Mouse (Mus musculus): Measurements from ENCODE around the gene 2410015M20Rik.
A peak's percentile ranks its signal among the peaks of the same experiment; 100 is the strongest.
"Not testable (repeated sequence)": the region's sequence is repeated elsewhere in the genome, so short reads cannot be mapped to it uniquely, and the experiment has no call there.

2410015M20Rik gene

DNA sequence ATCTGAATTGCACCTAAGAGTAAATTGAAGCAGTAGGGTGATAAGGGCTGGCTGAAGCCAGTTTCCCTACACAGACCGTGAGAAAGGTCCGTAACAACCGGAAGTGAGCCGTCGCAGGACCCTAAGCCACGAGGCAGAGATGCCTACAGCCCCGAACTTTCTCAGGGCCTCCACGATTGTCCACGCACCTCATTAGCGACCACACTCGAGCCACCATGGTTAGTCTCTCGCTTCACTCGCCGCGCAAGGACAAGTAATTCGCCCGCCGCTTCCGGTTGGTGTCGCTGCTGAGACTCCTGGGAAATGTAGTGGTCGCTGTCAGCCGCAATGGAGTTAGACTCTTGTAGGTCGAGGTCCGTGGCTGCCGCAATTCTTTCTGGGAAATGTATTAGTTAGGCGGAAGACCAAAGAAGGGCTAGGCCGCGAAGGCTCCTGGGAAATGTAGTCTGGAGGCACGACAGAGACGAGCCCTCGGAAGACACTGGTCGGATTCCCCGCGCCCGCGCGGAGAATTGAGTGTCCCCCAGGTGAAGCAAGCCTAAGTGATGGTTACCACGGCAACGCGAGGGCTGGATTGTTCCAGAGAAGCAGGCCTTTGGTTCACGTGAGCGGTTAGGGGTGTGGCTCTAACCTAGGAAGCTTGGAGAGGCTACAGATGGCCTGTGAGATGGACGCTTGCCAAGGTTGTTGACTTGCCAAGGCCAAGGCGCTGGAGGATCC, at the start of gene 2410015M20Rik:
Gene 2410015M20Rik (minus strand): TSS at position 320 of the 720 bp plus-strand sequence.
- peak; percentile 99 for DNase-seq (ENCODE audit: low spot score)

DNA sequence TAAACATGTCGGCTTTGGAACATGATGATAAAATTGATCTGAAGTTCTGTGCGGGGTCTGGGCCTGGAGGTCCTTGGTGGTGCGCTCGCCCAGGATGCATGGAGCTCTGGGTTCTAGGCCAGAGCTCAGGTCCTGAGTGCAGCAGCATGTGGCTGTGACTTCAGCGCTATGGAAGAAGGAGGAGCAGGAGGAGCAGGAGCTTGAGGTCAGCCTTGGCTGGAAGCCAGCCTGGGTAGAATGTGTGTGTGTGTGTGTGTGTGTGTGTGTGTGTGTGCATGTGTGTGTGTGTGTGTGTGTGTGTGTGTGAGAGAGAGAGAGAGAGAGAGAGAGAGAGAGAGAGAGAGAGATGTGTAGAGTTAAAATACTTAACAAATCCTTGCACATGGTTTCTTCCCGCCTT, 46.6 kb upstream of the 2410015M20Rik start:
- DNase-seq (ENCODE audit: low spot score) = no peak

DNA sequence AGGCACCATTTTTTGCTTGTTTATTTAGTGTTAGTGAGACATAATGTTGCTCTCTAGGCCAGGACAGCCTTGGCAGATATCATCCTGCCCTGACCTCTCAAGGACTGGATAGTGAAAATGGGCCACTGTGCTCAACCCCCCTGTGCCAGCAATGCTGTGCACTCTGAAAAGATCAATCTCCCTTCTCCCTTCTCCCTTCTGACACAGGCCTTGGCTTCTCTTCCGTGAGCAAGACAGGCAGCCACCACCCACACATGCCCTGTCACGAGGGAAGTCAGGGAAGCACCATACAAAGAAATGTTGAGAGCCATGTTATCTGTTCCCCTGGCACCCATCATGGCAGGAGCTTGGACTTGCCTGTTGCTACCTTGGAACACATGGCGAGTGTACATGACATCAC, 45.7 kb upstream of the 2410015M20Rik start:
- DNase-seq (ENCODE audit: low spot score) = no peak

DNA sequence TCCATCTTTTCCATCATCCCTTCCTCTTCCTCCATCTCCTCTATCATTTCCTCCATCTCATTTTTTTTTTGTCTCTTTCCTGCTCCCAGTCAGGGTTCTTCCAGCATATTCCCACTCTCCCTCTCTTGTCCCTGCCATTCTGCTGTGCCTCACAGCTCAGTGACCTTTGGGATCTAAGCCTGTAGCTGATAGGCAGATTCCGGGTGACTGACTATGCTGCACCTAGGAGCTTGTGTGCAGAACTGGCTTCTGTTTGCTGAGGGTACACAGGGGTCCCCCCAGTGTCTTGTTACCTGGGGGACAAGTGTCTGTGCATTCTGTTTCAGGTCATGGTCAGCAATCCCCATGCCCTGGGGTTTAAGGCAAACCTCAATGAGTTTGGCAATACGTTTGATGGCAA, 45.2 kb upstream of the 2410015M20Rik start:
- DNase-seq (ENCODE audit: low spot score) = no peak

DNA sequence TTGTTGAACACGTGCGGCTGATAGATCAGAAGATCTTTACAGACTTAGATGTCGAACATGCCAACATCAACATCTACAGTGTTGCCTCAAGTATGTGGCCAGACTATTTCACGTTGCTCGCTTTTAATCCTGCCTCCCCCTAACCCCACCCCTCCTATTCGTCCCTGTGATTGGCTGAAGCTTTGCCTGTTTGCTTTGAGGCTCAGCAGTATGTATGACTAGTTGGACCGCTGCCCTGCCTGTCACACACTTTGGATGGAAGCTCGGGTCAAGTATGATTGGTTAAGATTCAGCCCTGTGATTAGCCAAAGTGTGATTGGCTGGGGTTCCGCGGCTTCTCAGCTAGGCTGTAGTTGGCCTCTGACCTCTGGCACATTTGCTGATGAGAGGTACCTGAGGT, 42.2 kb upstream of the 2410015M20Rik start:
- DNase-seq (ENCODE audit: low spot score) = no peak

DNA sequence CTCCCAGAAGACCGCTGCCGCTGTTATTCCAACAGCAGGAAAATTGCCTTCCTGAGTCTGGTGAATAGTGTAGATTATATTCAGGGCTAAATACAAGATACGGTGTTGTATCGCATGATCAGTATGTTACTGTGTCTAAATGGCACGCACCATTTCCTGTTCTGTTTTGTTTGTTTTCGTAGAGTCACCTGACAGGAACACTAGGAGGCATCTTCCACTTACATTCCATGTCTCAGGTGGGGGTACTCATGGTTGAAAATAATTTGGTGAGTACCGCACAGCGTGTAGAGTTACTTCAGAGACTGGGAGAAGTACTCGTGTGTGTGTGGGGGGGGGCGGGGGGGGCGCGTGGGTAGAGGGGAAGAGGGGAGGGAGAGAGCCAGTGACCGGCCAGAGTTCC, 38.0 kb upstream of the 2410015M20Rik start:
- DNase-seq (ENCODE audit: low spot score) = no peak

DNA sequence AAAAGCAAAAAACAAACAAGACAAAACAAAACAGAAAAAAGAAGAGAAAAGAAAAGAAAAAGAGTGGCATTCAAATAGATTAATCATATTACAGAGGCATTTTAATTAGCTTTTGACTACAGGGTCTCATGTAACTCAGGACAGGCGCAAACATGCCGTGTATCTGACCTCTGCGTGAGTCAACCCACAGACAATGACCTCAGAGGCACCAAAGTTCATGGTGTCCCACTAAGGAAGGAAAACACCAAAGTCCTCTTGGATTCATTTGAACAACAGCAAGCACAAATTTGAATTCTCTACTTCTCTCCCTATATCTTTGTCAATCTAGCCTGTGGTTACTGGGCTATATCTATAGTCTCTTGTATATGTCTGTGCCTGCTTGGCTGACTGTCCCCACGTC, 33.7 kb upstream of the 2410015M20Rik start:
- no peak for DNase-seq (ENCODE audit: low spot score)

DNA sequence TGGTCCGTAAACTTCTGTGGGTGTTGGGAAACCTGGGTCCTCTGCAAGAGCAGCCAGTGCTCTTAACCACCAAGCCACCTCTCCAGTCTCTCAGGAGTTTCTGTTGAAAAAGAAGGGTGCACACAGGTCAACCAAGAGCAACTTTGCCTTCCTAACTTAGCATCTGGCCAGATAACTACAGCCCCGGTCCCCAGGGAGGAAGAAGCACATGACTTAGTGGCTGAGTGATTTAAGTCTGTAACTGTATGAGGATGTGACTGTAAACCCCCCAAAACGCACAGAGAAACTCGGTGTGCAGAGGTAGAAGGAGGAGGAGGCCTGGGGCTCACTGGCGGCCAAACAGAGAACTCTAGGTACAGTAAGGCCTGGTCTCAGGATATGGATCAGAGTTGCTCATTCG, 24.5 kb upstream of the 2410015M20Rik start:
- no peak for DNase-seq (ENCODE audit: low spot score)

DNA sequence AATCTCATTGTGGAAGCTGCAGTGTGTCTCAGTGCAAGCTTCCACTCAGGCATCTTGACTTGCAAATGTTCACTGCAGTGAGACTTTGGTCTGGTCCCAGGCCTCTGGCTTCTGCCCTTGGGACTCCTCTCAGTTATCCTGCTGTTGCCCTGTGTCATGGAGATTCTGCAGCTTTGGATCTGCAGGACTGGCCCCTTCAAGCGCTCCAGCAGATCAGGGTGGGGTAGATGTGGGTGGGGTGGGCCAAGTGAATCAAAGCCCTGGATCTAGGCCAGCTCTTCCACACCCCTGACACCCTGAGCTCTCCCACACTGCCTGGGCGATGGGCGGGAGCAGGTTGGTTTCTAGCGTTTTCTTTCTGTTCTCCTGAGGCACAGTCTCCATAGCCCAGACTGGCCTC, 22.2 kb upstream of the 2410015M20Rik start:
- no peak for DNase-seq (ENCODE audit: low spot score)

DNA sequence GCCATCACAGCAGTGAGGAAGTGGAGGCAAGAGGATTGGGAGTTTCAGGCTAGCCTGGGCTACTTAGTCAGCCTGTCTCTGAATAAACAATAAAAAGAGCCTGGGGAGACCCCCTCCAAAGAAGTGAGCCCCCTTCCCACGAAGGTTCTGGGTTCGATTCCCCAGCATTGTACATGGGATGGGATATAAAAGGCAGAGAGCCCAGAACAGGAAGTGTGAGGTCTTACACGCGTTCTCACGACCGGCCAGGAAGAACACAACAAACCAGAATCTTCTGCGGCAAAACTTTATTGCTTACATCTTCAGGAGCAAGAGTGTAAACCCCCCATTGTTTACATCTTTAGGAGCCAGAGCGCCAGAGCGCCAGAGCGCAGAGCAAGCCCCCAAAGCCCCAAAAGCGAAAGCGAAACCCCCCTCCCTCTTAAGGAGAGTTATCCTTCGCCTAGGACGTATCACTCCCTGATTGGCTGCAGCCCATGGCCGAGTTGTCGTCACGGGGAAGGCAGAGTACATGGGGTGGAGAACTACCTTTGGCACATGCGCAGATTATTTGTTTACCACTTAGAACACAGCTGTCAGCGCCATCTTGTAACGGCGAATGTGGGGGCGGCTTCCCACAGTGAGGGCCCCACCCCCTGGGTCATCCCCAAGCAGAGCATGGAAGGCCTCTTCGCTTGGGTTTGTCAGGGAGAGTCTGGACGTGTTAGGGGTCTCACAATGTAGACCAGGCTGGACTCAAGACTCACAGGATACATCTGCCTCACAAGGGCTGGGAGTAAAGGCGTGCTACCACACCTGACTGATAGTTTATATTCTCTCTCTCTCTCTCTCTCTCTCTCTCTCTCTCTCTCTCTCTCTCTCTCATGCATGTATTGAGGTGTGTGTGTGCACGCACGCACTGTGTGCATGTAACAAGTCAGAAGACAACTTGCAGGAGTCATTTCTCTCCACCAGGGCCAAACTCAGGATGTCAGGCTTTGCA, 20.5 kb upstream of the 2410015M20Rik start:
- DNase-seq (ENCODE audit: low spot score) = not testable (repeated sequence)

DNA sequence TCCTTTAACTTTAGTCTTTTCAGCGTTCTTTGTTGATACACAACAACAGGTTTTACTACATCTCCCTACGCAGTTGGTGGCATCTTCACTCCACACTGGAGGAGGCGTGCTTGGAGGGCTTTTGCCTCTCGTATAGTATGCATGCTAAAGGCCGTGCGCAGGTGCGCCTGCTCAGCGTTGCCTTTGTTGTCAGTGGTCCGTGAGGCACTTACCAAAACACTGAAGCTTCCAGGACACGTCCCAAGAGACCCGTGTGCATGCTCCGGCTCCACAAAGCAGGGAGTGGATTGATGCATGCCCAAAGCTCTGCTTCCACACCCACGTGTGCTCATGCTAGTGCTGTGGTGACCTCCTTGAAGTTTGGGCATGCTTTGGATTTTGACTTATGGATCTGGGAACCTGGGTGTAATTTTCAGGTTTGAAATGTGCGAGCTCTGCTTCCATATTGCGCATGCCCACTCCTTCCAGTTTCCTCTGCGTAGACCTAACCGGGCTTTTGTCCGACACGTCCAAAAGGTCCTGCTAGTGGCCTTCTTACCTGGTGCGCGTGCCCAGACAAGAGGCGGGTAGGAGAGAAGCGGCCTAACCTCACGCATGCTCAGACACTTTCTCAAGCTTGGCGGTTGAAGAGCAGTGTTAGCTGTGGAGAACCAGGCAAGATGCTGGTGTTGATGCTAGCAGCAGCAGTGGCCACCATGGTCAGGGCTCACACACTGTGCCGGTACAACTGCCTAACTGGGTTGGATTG, 18.1 kb upstream of the 2410015M20Rik start, which contains the start of gene Catsperd:
Gene Catsperd (plus strand): TSS at position 614 of the 748 bp plus-strand sequence.
- peak; percentile 63 for DNase-seq (ENCODE audit: low spot score)

DNA sequence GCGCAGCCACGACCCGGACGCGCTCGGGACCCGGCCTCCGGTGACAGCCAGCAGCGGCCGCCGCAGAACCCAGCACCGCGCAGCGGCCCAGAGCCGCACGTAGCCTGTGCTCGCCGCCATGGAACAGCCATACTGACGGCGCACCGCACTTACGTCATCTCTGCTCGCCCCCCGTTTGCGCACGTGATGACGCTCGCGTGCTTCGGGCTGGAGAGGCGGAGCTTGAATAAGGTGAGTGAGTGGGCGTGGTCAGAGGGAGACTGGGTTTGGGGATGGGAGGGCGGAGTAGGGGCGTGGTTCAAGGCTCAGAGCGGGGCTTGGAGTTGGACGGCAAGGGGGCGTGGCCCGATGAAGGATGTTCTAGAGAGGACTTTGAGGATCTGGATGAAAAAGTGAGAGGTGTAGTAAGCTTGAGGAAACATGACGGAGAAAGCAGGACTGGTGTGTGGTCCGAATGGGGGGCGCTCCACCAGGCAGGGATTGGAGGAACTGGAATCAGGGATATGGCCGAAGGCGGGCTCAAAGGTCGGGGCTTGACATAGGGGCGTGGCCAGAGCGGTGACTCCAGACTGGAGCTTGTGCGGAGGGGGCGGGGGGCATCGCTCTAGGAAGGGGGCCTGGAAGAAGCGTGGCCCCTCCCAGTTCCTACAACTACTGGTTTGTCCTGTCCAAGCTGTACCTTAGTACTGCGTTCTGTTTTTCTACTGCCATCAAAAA, 17.3 kb upstream of the 2410015M20Rik start, which contains the start of gene Lonp1:
Gene Lonp1 (minus strand): TSS at position 134 of the 717 bp plus-strand sequence.
- peak; percentile 100 for DNase-seq (ENCODE audit: low spot score)

DNA sequence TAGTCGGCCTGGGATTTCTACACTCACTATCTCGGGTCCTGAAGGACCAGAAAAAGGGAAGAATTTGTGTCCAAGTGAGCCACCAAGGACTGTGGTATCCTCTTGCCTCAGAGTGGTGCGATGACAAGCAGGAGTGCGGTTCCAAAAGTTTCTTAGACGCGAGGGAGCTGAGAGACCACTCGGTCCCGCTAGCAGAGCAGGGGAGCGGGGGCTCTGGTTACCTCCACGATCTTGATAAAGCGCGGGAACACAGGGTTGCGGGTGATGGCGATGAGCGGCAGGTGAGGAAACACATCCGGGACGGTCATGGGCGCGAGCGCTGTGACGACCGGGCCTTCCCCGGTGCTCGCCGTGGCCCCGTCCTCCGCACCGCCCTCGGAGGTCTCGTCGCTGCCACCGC, 16.7 kb upstream of the 2410015M20Rik start:
- DNase-seq (ENCODE audit: low spot score) = no peak

DNA sequence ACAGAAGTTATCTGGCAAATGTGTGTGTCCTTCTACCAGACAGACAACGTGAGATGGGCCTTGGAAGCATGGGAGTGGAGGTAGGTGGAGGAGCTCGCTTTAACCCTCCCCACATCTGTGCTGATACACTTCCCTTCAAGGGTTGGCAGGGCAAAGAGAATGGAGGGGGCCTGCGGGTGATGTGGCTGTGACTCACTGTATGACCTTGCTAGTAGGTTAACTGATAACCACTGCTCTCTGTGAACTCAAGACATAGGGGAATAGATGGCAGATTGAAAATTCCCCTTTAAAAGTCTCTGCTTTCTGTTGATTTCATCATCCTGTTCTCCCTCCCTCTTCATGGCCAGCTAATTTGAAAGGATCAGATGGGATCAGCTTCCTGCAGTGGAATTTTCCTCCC, 15.9 kb upstream of the 2410015M20Rik start:
- DNase-seq (ENCODE audit: low spot score) = no peak

DNA sequence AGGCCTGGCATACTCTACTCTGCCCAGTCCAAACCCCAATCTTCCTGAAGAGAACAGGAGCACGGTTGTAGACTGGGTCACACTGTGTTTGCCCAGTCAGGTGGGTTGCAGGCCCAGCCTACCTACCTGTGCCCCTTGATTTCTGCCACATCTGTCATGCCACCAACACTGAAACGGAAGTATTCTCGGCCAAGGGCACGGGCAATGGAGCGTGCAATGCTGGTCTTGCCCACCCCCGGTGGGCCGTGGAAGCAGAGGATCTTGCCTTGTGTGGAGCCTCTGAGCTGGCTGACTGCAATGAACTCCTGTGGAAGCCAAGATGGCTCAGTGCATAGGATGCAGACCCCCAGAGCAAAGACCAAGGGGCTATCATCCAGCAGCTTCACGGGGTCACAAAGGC, 8.1 kb upstream of the 2410015M20Rik start:
- DNase-seq (ENCODE audit: low spot score) = no peak

DNA sequence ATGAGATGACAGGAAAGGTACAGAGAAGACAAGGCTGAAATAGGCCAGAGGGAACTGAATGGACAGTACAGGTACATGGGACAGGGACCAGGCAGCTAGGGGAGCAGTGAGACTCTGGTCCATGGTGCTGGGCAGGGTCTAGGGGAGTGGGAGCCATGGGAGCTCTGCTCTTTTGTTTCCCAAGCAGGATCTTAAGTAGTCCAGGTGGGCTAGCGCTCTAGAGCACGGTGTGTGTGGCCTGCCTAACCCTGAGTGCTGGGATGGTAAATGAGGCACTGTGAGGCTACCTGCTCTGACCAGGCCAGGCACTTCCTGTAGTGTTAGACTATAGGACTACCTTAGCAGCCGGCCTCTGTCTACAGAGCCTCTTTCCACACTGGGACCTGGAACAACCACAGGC, 7.2 kb upstream of the 2410015M20Rik start:
- no peak for DNase-seq (ENCODE audit: low spot score)

DNA sequence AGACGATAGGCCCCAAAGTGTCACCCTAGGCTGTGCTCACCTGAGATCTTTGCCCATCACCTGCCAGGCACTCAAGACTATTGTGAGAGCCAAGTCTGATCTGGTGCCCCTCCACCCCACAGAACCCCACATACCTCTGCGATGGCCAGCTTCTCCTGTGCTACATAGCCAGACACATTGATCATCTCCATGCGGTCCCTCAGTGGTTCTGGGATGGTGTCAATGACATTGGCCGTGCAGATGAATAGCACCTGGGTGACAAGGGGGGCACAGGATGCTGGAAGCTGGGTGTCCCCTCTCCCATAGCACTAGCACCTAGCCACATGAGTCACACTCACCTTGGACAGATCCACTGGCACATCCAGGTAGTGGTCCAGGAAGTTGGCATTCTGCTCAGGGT, 6.2 kb upstream of the 2410015M20Rik start:
- DNase-seq (ENCODE audit: low spot score) = no peak

DNA sequence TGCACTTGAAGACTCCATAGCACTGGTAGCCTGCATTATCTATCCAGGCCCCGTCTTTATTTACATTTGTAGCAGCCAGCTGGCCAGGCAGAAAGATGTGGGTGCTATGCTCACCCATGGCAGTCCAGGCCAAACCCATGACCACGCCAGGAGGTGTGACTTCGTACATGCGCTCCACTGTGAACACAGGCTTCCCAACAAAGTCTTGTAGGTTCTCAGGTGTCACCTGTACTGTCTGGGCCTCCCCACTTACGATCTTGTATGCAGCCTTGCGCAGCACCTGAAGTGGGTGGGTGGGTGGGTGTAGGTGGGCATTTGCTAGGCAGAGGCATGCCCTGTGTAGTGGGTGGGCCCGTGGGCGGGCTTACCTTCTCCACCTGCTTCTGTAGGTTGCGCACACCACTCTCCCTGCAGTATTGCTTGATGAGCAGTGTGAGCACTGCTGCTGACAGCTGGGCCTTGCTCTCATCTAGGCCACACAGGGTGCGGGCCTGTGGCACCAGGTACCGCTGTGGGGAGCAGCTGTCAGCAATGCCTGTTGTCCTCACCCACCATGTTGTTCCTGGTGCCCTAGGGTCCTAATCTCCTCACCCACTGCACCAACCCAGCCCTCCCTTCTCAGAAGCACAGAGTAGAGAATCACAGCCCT, 5.7 kb upstream of the 2410015M20Rik start:
- no peak for DNase-seq (ENCODE audit: low spot score)

DNA sequence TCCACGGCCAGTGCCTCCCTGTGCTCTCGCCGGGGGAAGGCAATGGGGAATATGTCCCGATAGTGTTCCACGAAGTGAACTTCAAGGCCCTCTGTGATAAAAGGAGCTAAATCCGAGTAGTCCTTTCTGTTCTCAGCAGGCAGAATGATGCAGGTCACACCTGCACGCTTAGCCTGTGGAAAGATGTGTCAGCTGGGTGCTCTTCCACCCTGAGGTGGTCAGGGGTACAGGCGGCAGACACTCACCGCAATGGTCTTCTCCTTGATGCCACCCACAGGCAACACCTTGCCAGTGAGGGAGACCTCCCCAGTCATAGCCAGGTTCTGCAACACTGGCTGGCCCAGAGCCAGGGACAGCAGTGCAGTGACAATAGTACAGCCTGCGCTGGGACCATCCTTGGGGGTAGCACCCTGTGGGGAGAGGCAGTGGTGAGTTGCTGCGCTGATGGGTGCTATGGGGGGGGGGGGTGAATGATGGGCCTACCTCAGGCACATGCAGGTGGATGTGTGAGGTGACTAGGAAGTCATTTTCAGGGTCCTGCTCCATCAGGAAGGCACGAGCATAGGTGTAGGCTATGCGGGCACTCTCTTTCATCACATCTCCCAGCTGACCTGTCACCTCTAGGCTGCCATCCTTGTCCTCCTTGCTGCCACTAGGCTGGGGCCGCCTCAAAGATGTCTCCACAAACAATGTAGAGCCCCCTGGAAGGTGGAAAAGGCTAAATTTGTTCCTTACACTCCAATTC, 5.0 kb upstream of the 2410015M20Rik start:
- no peak for DNase-seq (ENCODE audit: low spot score)

DNA sequence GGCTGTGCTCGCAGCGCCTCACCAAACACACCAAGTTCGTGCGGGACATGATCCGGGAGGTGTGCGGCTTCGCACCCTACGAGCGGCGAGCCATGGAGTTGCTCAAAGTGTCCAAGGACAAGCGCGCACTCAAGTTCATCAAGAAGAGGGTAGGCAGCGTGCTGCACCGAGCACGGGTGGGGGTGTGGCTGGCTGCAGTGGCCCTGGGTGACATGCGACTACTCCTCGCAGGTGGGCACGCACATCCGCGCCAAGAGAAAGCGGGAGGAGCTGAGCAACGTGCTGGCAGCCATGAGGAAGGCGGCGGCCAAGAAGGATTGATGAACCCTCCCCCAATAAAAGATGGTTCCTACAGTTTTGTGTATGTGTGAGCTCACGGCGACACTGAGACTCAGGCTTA, 4.3 kb upstream of the 2410015M20Rik start:
- not testable (repeated sequence) for DNase-seq (ENCODE audit: low spot score)
